Mouse (Mus musculus) forebrain, embryonic 15.5 days (tissue): ENCODE results near the gene Tufm. TPM values are rescaled to one million over a fixed set of nuclear protein-coding genes. Genes with fewer than 3 reads are reported as not detected.

Experiments
- ATAC-seq: fragments of 200-750 bp; cut with Nextera tagmentation; replicated peaks from 2 replicates; pipeline ENCODE4 v1.8.0; 2017; ENCODE audit warnings: mild to moderate bottlenecking, moderate TSS enrichment, moderate library complexity
- H3K27ac ChIP-seq: fragments of 300-500 bp; sonication (generic); replicated peaks from 2 replicates; pipeline ENCODE4 v1.5.1; 2015; ENCODE audit warnings: mild to moderate bottlenecking, inconsistent platforms
- H3K27me3 ChIP-seq: fragments of 300-500 bp; sonication (generic); 2 replicates; pipeline ENCODE4 v1.6.1; 2015; ENCODE audit warnings: inconsistent platforms
- H3K36me3 ChIP-seq: fragments of 300-500 bp; sonication (generic); 2 replicates; pipeline ENCODE4 v1.6.1; 2015; ENCODE audit warnings: mild to moderate bottlenecking, inconsistent platforms
- H3K4me1 ChIP-seq: fragments of 300-500 bp; sonication (generic); 2 replicates; pipeline ENCODE4 v1.6.1; 2015; ENCODE audit warnings: inconsistent platforms
- H3K4me2 ChIP-seq: fragments of 300-500 bp; sonication (generic); replicated peaks from 2 replicates; pipeline ENCODE4 v1.6.1; 2015; ENCODE audit warnings: mild to moderate bottlenecking, inconsistent platforms
- H3K4me3 ChIP-seq: fragments of 300-500 bp; sonication (generic); 2 replicates; pipeline ENCODE4 v1.5.1; 2015; ENCODE audit warnings: mild to moderate bottlenecking, inconsistent platforms
- H3K9ac ChIP-seq: fragments of 300-500 bp; sonication (generic); replicated peaks from 2 replicates; pipeline ENCODE4 v1.6.1; 2015; ENCODE audit warnings: mild to moderate bottlenecking, inconsistent platforms
- H3K9me3 ChIP-seq: fragments of 300-500 bp; sonication (generic); 2 replicates; pipeline ENCODE4 v1.6.1; 2016; ENCODE audit warnings: inconsistent platforms
- WGBS: fragments of 180-500 bp; shearing (Covaris S2); methylation state at CpG from one replicate; pipeline ENCODE4 v1.1.7; 2015; ENCODE audit warnings: mixed read lengths; 5-methylcytosine and 5-hydroxymethylcytosine counted together
- polyA plus RNA-seq: library from polyadenylated mRNA; unstranded; fragments of >200 nt; fragmentation: Nextera tagmentation; extraction: Ambion mirVana; gene quantifications from 2 replicates; pipeline ENCODE4 v1.2.1, GENCODE M21; 2015

Tufm gene
- polyA plus RNA-seq, 1 experiment from 2014 or later: 127 TPM

GRCm38 (mm10) chr7:126456382-126457266 lies 30.5 kb upstream of the Tufm start:
- Histone ChIP-seq H3K27me3 (no peaks in the 10 kb centered on the region), H3K27ac (no peak overlapping the region), H3K36me3 (no peaks in the 10 kb centered on the region), H3K9ac (no peak overlapping the region), H3K4me1 (no peaks in the 10 kb centered on the region), H3K4me3 (no peak overlapping the region), H3K9me3 (no peaks in the 10 kb centered on the region), H3K4me2 (no peak overlapping the region)
- no peak for ATAC-seq
- WGBS: 88% methylated on average over 17 of the region's 17 CpGs

GRCm38 (mm10) chr7:126458225-126458624 lies 28.9 kb upstream of the Tufm start:
- no peak for ATAC-seq
- Histone ChIP-seq H3K36me3 (no peaks in the 10 kb centered on the region), H3K4me3 (no peak overlapping the region), H3K9ac (no peak overlapping the region), H3K4me2 (no peak overlapping the region), H3K27ac (no peak overlapping the region), H3K9me3 (no peaks in the 10 kb centered on the region), H3K27me3 (no peaks in the 10 kb centered on the region), H3K4me1 (no peaks in the 10 kb centered on the region)
- 80% methylated on average over 5 of the region's 5 CpGs for WGBS

- H3K9me3 ChIP-seq: no peaks in the 10 kb centered on the region
- H3K4me3 ChIP-seq: no peak overlapping the region
- no peaks in the 10 kb centered on the region for H3K36me3 ChIP-seq
- no peak for ATAC-seq
- H3K9ac ChIP-seq: no peak overlapping the region
- no peak overlapping the region for H3K27ac ChIP-seq
- no peak overlapping the region for H3K4me2 ChIP-seq
- WGBS: 82% methylated on average over 11 of the region's 11 CpGs
- H3K27me3 ChIP-seq: no peaks in the 10 kb centered on the region
- no peaks in the 10 kb centered on the region for H3K4me1 ChIP-seq
These were observed 28.1 kb upstream of the Tufm start for GRCm38 (mm10) chr7:126458844-126459618.

GRCm38 (mm10) chr7:126460623-126461399 lies 26.4 kb upstream of the Tufm start:
- no peaks in the 10 kb centered on the region for H3K4me1 ChIP-seq
- WGBS: 53% methylated on average over 10 of the region's 10 CpGs
- no peak overlapping the region for H3K9ac ChIP-seq
- H3K9me3 ChIP-seq: no peaks in the 10 kb centered on the region
- no peak for ATAC-seq
- no peak overlapping the region for H3K4me3 ChIP-seq
- H3K27me3 ChIP-seq: no peaks in the 10 kb centered on the region
- no peak overlapping the region for H3K4me2 ChIP-seq
- H3K36me3 ChIP-seq: no peaks in the 10 kb centered on the region
- no peak overlapping the region for H3K27ac ChIP-seq

GRCm38 (mm10) chr7:126461626-126462025 lies 25.5 kb upstream of the Tufm start:
- 58% methylated on average over 3 of the region's 3 CpGs for WGBS
- no peaks in the 10 kb centered on the region for H3K27me3 ChIP-seq
- H3K4me3 ChIP-seq: no peak overlapping the region
- peaks cover 4% of the 10 kb centered on the region for H3K36me3 ChIP-seq
- H3K9ac ChIP-seq: no peak overlapping the region
- H3K27ac ChIP-seq: no peak overlapping the region
- no peak for ATAC-seq
- no peaks in the 10 kb centered on the region for H3K9me3 ChIP-seq
- no peak overlapping the region for H3K4me2 ChIP-seq
- H3K4me1 ChIP-seq: no peaks in the 10 kb centered on the region

- Histone ChIP-seq H3K9me3 (no peaks in the 10 kb centered on the region), H3K27ac (no peak within 1 kb of the TSS), H3K27me3 (no peaks in the 10 kb centered on the region), H3K4me2 (no peak within 1 kb of the TSS), H3K4me1 (no peaks in the 10 kb centered on the region), H3K4me3 (no peak within 1 kb of the TSS), H3K9ac (no peak within 1 kb of the TSS), H3K36me3 (peaks cover 18% of the 10 kb centered on the region)
- WGBS: 54% methylated on average over 4 of the region's 5 CpGs
- ATAC-seq: no peak
These were observed 24.2 kb upstream of the Tufm start, which contains the start of gene Atp2a1 for GRCm38 (mm10) chr7:126463004-126463403. Gene Atp2a1 (minus strand): TSS chr7:126463108.

- Histone ChIP-seq H3K9ac (no peak overlapping the region), H3K27me3 (no peaks in the 10 kb centered on the region), H3K4me2 (no peak overlapping the region), H3K27ac (no peak overlapping the region), H3K4me1 (no peaks in the 10 kb centered on the region), H3K9me3 (no peaks in the 10 kb centered on the region), H3K4me3 (no peak overlapping the region), H3K36me3 (peaks cover 22% of the 10 kb centered on the region)
- WGBS: 76% methylated on average over 4 of the region's 4 CpGs
- ATAC-seq: no peak
These were observed 23.6 kb upstream of the Tufm start for GRCm38 (mm10) chr7:126463547-126463946.

- 50% methylated on average over 4 of the region's 4 CpGs for WGBS
- H3K9me3 ChIP-seq: no peaks in the 10 kb centered on the region
- no peaks in the 10 kb centered on the region for H3K27me3 ChIP-seq
These were observed 23.0 kb upstream of the Tufm start for GRCm38 (mm10) chr7:126464121-126464520.

GRCm38 (mm10) chr7:126464836-126465235 lies 22.3 kb upstream of the Tufm start:
- Histone ChIP-seq H3K36me3 (peaks cover 34% of the 10 kb centered on the region), H3K4me1 (no peaks in the 10 kb centered on the region), H3K27me3 (no peaks in the 10 kb centered on the region), H3K9ac (no peak overlapping the region), H3K4me3 (no peak overlapping the region), H3K9me3 (no peaks in the 10 kb centered on the region), H3K27ac (no peak overlapping the region), H3K4me2 (no peak overlapping the region)
- 46% methylated on average over 5 of the region's 5 CpGs for WGBS
- ATAC-seq: no peak

More at GRCm38 (mm10) chr7:126464121-126464520, 23.0 kb upstream of the Tufm start:
- Histone ChIP-seq H3K27ac (no peak overlapping the region), H3K36me3 (peaks cover 28% of the 10 kb centered on the region), H3K4me2 (no peak overlapping the region), H3K4me1 (no peaks in the 10 kb centered on the region), H3K9ac (no peak overlapping the region), H3K4me3 (no peak overlapping the region)
- ATAC-seq: no peak

- no peaks in the 10 kb centered on the region for H3K9me3 ChIP-seq
- WGBS: 59% methylated on average over 7 of the region's 7 CpGs
- no peak for ATAC-seq
These were observed 21.7 kb upstream of the Tufm start for GRCm38 (mm10) chr7:126465246-126466030.

GRCm38 (mm10) chr7:126466116-126466515 lies 21.0 kb upstream of the Tufm start:
- WGBS: 82% methylated on average over 9 of the region's 9 CpGs
- Histone ChIP-seq H3K4me1 (no peaks in the 10 kb centered on the region), H3K4me2 (no peak overlapping the region), H3K27me3 (no peaks in the 10 kb centered on the region), H3K9ac (no peak overlapping the region), H3K36me3 (peaks cover 42% of the 10 kb centered on the region), H3K9me3 (no peaks in the 10 kb centered on the region), H3K27ac (no peak overlapping the region), H3K4me3 (no peak overlapping the region)
- ATAC-seq: no peak

More at GRCm38 (mm10) chr7:126465246-126466030, 21.7 kb upstream of the Tufm start:
- no peak overlapping the region for H3K4me3 ChIP-seq
- no peaks in the 10 kb centered on the region for H3K27me3 ChIP-seq
- no peak overlapping the region for H3K4me2 ChIP-seq
- no peak overlapping the region for H3K27ac ChIP-seq
- no peak overlapping the region for H3K9ac ChIP-seq
- H3K4me1 ChIP-seq: no peaks in the 10 kb centered on the region
- peaks cover 39% of the 10 kb centered on the region for H3K36me3 ChIP-seq
